Mouse (Mus musculus) CD4-positive, CD25-positive, alpha-beta regulatory T cell, adult 2 months (primary cell): ENCODE measurements around the gene Gm11172.
"Not testable (repeated sequence)": the region's sequence is repeated elsewhere in the genome, so short reads cannot be mapped to it uniquely, and the experiment has no call there.

Experiments
- DNase-seq: peaks from one replicate; pipeline ENCODE4 v3.0.0-alpha.2; 2012; ENCODE audit warnings: low read depth, low spot score

Gm11172 gene

GRCm38 (mm10) chr16:10834542-10834910, 21.8 kb downstream of the Gm11172 start:
- no peak for DNase-seq

GRCm38 (mm10) chr16:10834911-10835587, 22.3 kb downstream of the Gm11172 start, which contains the start of gene Rmi2:
Rmi2 (plus strand) TSS chr16:10835059.
- DNase-seq, result peak; percentile 93

GRCm38 (mm10) chr16:10836388-10836787, 23.7 kb downstream of the Gm11172 start:
- DNase-seq, result no peak

GRCm38 (mm10) chr16:10837250-10837649, 24.5 kb downstream of the Gm11172 start:
- no peak for DNase-seq

GRCm38 (mm10) chr16:10837903-10838302, 25.2 kb downstream of the Gm11172 start:
- peak; percentile 43 for DNase-seq

- no peak for DNase-seq
Observed at GRCm38 (mm10) chr16:10838487-10839245, 26.0 kb downstream of the Gm11172 start.

- DNase-seq, result peak; percentile 52
Observed at GRCm38 (mm10) chr16:10840018-10840417, 27.3 kb downstream of the Gm11172 start.

GRCm38 (mm10) chr16:10842282-10842855, 29.7 kb downstream of the Gm11172 start:
- peak; percentile 54 for DNase-seq

GRCm38 (mm10) chr16:10843486-10844318, 31.0 kb downstream of the Gm11172 start:
- DNase-seq, result peak; percentile 86

- DNase-seq, result no peak
Observed at GRCm38 (mm10) chr16:10844319-10844670, 31.6 kb downstream of the Gm11172 start.

- no peak for DNase-seq
Observed at GRCm38 (mm10) chr16:10845952-10846351, 33.2 kb downstream of the Gm11172 start.

GRCm38 (mm10) chr16:10846503-10846902, 33.8 kb downstream of the Gm11172 start:
- DNase-seq, result peak; percentile 84

GRCm38 (mm10) chr16:10849965-10850861, 37.5 kb downstream of the Gm11172 start:
- DNase-seq, result no peak

GRCm38 (mm10) chr16:10850905-10851304, 38.2 kb downstream of the Gm11172 start:
- no peak for DNase-seq

- DNase-seq, result not testable (repeated sequence)
Observed at GRCm38 (mm10) chr16:10852216-10852615, 39.5 kb downstream of the Gm11172 start.

GRCm38 (mm10) chr16:10859726-10860245, 47.1 kb downstream of the Gm11172 start:
- no peak for DNase-seq

- no peak for DNase-seq
Observed at GRCm38 (mm10) chr16:10861408-10861807, 48.7 kb downstream of the Gm11172 start.
